Mouse (Mus musculus) layer of hippocampus, adult 18-20 months (tissue): Measurements from ENCODE around the gene Selenow. TPM values are rescaled to one million over a fixed set of nuclear protein-coding genes. Genes with fewer than 3 reads are reported as not detected.
"Not testable (repeated sequence)": the region's sequence is repeated elsewhere in the genome, so short reads cannot be mapped to it uniquely, and the experiment has no call there.

Experiments used
- DNase-seq, 2 experiments: peaks; one replicate each; pipeline ENCODE4 v3.0.0; 2022; ENCODE audit warnings: low spot score in 2 of 2
- total RNA-seq, 2 experiments: library from RNA; stranded (reverse); gene quantifications; 2 replicates each; pipeline ENCODE4 v1.2.3; 2021

Selenow gene
- total RNA-seq, 2 experiments from 2014 or later, result 1,389 to 1,431 TPM

GRCm38 (mm10) chr7:15947653-15948260 is 25.6 kb upstream of the Selenow start:
- DNase-seq, result no peak

GRCm38 (mm10) chr7:15945721-15946536 is 23.7 kb upstream of the Selenow start, which contains the start of gene Nop53:
Gene Nop53 (minus strand): TSS chr7:15946074.
- DNase-seq, result peak; percentile 93 to 98

GRCm38 (mm10) chr7:15945211-15945610 is 23.0 kb upstream of the Selenow start:
- DNase-seq, result no peak

- no peak for DNase-seq
Measured at GRCm38 (mm10) chr7:15944311-15944710, 22.1 kb upstream of the Selenow start.

- DNase-seq, result no peak
Measured at GRCm38 (mm10) chr7:15938621-15939020, 16.4 kb upstream of the Selenow start.

GRCm38 (mm10) chr7:15937491-15937890 is 15.3 kb upstream of the Selenow start:
- no peak for DNase-seq

- DNase-seq, result peak; percentile 52 to 82
Measured at GRCm38 (mm10) chr7:15933437-15934359, 11.5 kb upstream of the Selenow start.

- no peak for DNase-seq
Measured at GRCm38 (mm10) chr7:15931635-15932034, 9.4 kb upstream of the Selenow start.

- no peak for DNase-seq
Measured at GRCm38 (mm10) chr7:15930543-15930942, 8.3 kb upstream of the Selenow start.

GRCm38 (mm10) chr7:15929910-15930309 is 7.7 kb upstream of the Selenow start:
- DNase-seq, result no peak

- peak in 1 of 2 experiments; percentile 55 for DNase-seq
Measured at GRCm38 (mm10) chr7:15921796-15922195, 406 bp downstream of the Selenow start.

- DNase-seq, result peak in 1 of 2 experiments; percentile 75
Measured at GRCm38 (mm10) chr7:15920645-15921190, 1.5 kb downstream of the Selenow start.

GRCm38 (mm10) chr7:15919947-15920346 is 2.3 kb downstream of the Selenow start:
- DNase-seq, result no peak

- no peak for DNase-seq
Measured at GRCm38 (mm10) chr7:15918371-15918770, 3.8 kb downstream of the Selenow start.

GRCm38 (mm10) chr7:15916996-15917395 is 5.2 kb downstream of the Selenow start:
- no peak for DNase-seq

- no peak for DNase-seq
Measured at GRCm38 (mm10) chr7:15916134-15916723, 6.0 kb downstream of the Selenow start.

- not testable (repeated sequence) for DNase-seq
Measured at GRCm38 (mm10) chr7:15915695-15916094, 6.5 kb downstream of the Selenow start.

GRCm38 (mm10) chr7:15914751-15915150 is 7.5 kb downstream of the Selenow start:
- DNase-seq, result no peak

- DNase-seq, result peak in 1 of 2 experiments; percentile 51
Measured at GRCm38 (mm10) chr7:15914252-15914651, 8.0 kb downstream of the Selenow start.

GRCm38 (mm10) chr7:15912183-15912582 is 10.0 kb downstream of the Selenow start:
- peak in 1 of 2 experiments; percentile 80 for DNase-seq

GRCm38 (mm10) chr7:15910521-15910920 is 11.7 kb downstream of the Selenow start:
- DNase-seq, result no peak
